Mouse (Mus musculus): Measurements from ENCODE around the gene Plekhg4. TPM values are rescaled to one million over a fixed set of nuclear protein-coding genes. Genes with fewer than 3 reads are reported as not detected.

The Plekhg4 gene
- total and polyA plus RNA-seq, 2 experiments from 2014 or later = 0.08 TPM; not detected in 1

DNA sequence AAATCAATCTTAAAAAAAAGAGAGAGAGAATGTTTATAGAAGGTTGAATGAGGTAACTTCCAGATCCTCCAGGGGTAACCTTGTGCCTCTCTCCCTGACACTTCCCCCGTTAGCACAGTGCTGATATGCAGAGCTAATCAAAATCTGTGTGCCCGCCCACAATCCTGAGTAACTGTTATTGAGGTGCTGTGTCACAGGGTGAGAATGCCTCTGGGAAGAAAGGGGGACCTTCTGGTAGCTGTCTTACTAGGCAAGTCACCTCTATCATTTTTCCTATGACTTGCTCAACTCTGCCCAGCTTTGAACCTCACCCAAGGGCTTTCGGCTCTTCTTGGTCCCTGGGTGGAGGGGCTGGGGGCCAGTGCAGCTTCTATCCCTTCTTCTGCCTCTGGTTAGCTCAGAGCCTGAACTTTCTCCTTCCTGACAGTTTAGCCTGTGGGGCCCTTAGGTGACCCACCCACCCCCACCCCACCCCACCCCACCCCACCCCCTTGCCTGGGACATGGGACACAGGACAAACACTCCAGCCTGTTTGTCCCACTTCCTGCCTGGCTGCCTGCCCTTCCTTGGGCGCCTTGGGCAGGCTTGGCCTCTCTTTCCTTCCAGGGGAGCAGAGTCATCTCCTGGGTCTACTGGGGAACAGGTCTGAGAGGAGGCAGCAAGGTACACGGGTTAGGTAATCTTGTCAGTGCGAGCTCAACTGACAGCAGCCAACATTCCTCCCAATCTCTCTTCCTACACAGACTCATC, 33.0 kb upstream of the Plekhg4 start:
- DNase-seq (ENCODE audit: low spot score) = no peak
- Histone ChIP-seq H3K27ac (ENCODE audit: low read depth) (peak overlapping the region; percentile 17), H3K36me3 (replicated peaks; ENCODE audit: control insufficient read depth, insufficient read depth, low read length) (peaks cover 38% of the 10 kb centered on the region), H3K4me1 (ENCODE audit: control insufficient read depth, insufficient read depth) (peaks cover 35% of the 10 kb centered on the region), H3K9me3 (replicated peaks; ENCODE audit: control insufficient read depth, low read length) (no peaks in the 10 kb centered on the region), H3K4me2 (ENCODE audit: low read depth, low read length) (no peak overlapping the region), H3K27me3 (ENCODE audit: control insufficient read depth, insufficient read depth, low read length) (no peaks in the 10 kb centered on the region), H3K9ac (replicated peaks; ENCODE audit: low read depth, low read length) (no peak overlapping the region), H3K4me3 (ENCODE audit: low read depth, low read length) (no peak overlapping the region)
- no peak for ATAC-seq (ENCODE audit: insufficient read depth, low read depth)
- WGBS = 43% methylated on average over 6 of the region's 6 CpGs
- TF ChIP-seq CTCF (IDR thresholded peaks at IDR 0.05; ENCODE audit: low read depth) = no peak
- TF ChIP-seq EP300 (IDR thresholded peaks at IDR 0.05; ENCODE audit: low read depth) = no peak

DNA sequence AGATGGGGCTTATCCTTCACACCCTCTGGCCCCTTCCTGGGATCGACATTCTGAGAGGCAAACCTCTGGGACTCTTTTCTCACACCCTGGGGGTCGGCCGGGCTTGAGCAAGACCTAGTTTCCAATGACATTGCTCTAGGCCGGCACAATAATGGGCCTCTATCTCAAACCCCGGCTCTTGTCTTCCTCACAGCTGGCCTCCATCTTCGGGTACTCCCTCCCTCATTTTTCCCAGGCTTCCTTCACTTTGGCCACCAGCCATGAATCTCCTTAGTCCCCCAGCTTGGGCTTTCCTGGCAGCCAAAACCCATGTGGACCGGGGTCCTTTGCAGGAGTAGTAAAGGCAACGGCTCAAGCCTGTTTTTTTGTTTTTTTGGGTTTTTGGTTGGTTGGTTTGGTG, 31.7 kb upstream of the Plekhg4 start:
- DNase-seq (ENCODE audit: low spot score) = no peak

GRCm38 (mm10) chr8:105342768-105343167, 30.3 kb upstream of the Plekhg4 start:
- no peak for ATAC-seq (ENCODE audit: insufficient read depth, low read depth)
- no peak for DNase-seq (ENCODE audit: low spot score)
- Histone ChIP-seq H3K9ac (replicated peaks; ENCODE audit: low read depth, low read length) (no peak overlapping the region), H3K36me3 (replicated peaks; ENCODE audit: control insufficient read depth, insufficient read depth, low read length) (peaks cover 12% of the 10 kb centered on the region), H3K4me1 (ENCODE audit: control insufficient read depth, insufficient read depth) (peaks cover 50% of the 10 kb centered on the region), H3K4me3 (ENCODE audit: low read depth, low read length) (no peak overlapping the region), H3K27me3 (ENCODE audit: control insufficient read depth, insufficient read depth, low read length) (no peaks in the 10 kb centered on the region), H3K27ac (ENCODE audit: low read depth) (no peak overlapping the region), H3K9me3 (replicated peaks; ENCODE audit: control insufficient read depth, low read length) (no peaks in the 10 kb centered on the region), H3K4me2 (ENCODE audit: low read depth, low read length) (no peak overlapping the region)
- TF ChIP-seq CTCF (IDR thresholded peaks at IDR 0.05; ENCODE audit: low read depth) = no peak
- no peak for TF ChIP-seq EP300 (IDR thresholded peaks at IDR 0.05; ENCODE audit: low read depth)
- WGBS = 80% methylated on average over 4 of the region's 4 CpGs

More for the DNA sequence above, 31.7 kb upstream of the Plekhg4 start:
- 15% methylated on average over 8 of the region's 8 CpGs for WGBS
- Histone ChIP-seq H3K9ac (replicated peaks; ENCODE audit: low read depth, low read length) (no peak overlapping the region), H3K27ac (ENCODE audit: low read depth) (peak overlapping the region; percentile 50), H3K4me3 (ENCODE audit: low read depth, low read length) (no peak overlapping the region), H3K4me2 (ENCODE audit: low read depth, low read length) (no peak overlapping the region), H3K9me3 (replicated peaks; ENCODE audit: control insufficient read depth, low read length) (no peaks in the 10 kb centered on the region), H3K36me3 (replicated peaks; ENCODE audit: control insufficient read depth, insufficient read depth, low read length) (peaks cover 25% of the 10 kb centered on the region), H3K4me1 (ENCODE audit: control insufficient read depth, insufficient read depth) (peaks cover 48% of the 10 kb centered on the region), H3K27me3 (ENCODE audit: control insufficient read depth, insufficient read depth, low read length) (no peaks in the 10 kb centered on the region)
- ATAC-seq (ENCODE audit: insufficient read depth, low read depth) = no peak
- no peak for TF ChIP-seq CTCF (IDR thresholded peaks at IDR 0.05; ENCODE audit: low read depth)

- no peak for TF ChIP-seq EP300 (IDR thresholded peaks at IDR 0.05; ENCODE audit: low read depth)
- TF ChIP-seq CTCF (IDR thresholded peaks at IDR 0.05; ENCODE audit: low read depth) = no peak
- Histone ChIP-seq H3K4me2 (ENCODE audit: low read depth, low read length) (no peak overlapping the region), H3K9me3 (replicated peaks; ENCODE audit: control insufficient read depth, low read length) (no peaks in the 10 kb centered on the region), H3K4me3 (ENCODE audit: low read depth, low read length) (no peak overlapping the region), H3K9ac (replicated peaks; ENCODE audit: low read depth, low read length) (no peak overlapping the region), H3K27me3 (ENCODE audit: control insufficient read depth, insufficient read depth, low read length) (no peaks in the 10 kb centered on the region), H3K4me1 (ENCODE audit: control insufficient read depth, insufficient read depth) (peaks cover 52% of the 10 kb centered on the region), H3K27ac (ENCODE audit: low read depth) (no peak overlapping the region), H3K36me3 (replicated peaks; ENCODE audit: control insufficient read depth, insufficient read depth, low read length) (no peaks in the 10 kb centered on the region)
- WGBS = 44% methylated on average over 8 of the region's 8 CpGs
- DNase-seq (ENCODE audit: low spot score) (no peak), ATAC-seq (ENCODE audit: insufficient read depth, low read depth) (no peak)
Measured at GRCm38 (mm10) chr8:105343791-105344574, 29.1 kb upstream of the Plekhg4 start.

DNA sequence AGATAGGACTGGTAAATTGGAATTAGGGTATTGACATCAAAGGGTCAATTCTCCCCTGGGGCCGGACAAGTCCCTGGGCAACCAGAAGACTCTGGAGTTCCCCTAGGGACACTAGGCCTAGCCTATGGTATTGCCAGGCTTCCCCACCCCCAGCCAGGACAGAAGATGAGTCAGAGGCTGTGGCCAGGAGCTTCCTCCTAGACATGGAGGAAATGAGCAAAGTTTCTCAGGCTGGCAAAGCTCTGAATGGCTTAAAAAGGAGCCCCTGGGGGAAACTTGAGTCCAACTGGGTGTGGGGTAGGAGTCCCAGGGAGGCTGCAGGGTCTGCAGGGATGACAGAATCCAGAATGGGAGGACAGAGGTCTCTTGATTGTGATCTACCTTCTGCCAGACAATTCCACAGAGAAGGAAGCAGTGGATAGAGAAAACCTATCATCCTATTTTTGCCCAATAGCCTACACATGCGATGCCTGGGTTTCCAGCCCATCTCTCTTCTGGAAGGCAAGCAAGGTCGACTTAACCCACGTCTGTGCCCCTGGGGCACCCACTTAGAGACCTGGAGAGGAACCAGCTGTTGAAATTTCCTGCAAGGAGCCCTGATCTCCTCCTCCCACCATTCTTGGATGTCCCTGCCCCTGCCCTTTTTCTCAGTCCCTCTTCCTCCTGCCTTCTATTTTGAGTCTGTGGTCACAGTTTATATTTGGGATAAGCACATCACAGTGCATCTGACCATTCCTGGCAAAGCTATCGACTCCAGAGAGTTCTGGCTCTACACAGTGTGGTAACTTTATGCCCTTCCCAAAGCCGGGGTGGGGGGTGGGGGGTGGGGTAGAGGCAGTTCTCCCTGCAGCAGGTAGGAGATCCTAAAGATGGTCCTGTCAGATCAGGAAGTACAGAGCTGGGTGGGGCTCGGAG, 27.8 kb upstream of the Plekhg4 start:
- Histone ChIP-seq H3K4me2 (ENCODE audit: low read depth, low read length) (peak overlapping the region; percentile 95), H3K27ac (ENCODE audit: low read depth) (peak overlapping the region; percentile 58), H3K36me3 (replicated peaks; ENCODE audit: control insufficient read depth, insufficient read depth, low read length) (no peaks in the 10 kb centered on the region), H3K4me3 (ENCODE audit: low read depth, low read length) (no peak overlapping the region), H3K4me1 (ENCODE audit: control insufficient read depth, insufficient read depth) (peaks cover 47% of the 10 kb centered on the region), H3K9me3 (replicated peaks; ENCODE audit: control insufficient read depth, low read length) (no peaks in the 10 kb centered on the region), H3K27me3 (ENCODE audit: control insufficient read depth, insufficient read depth, low read length) (no peaks in the 10 kb centered on the region), H3K9ac (replicated peaks; ENCODE audit: low read depth, low read length) (no peak overlapping the region; the same call in 1 of the 2 replicates)
- DNase-seq (ENCODE audit: low spot score) = no peak
- TF ChIP-seq CTCF (IDR thresholded peaks at IDR 0.05; ENCODE audit: low read depth) (no peak), EP300 (IDR thresholded peaks at IDR 0.05; ENCODE audit: low read depth) (no peak)
- no peak for ATAC-seq (ENCODE audit: insufficient read depth, low read depth)
- 29% methylated on average over 7 of the region's 7 CpGs for WGBS
